Mouse (Mus musculus) intestine, embryonic 16.5 days (tissue): Measurements from ENCODE around the gene Negr1. TPM values are rescaled to one million over a fixed set of nuclear protein-coding genes. Genes with fewer than 3 reads are reported as not detected.

Source experiments
- ATAC-seq: fragments of 200-750 bp; cut with Nextera tagmentation; 2 replicates; pipeline ENCODE4 v1.8.0; 2017; ENCODE audit warnings: moderate TSS enrichment, moderate library complexity
- H3K27ac ChIP-seq: fragments of 300-500 bp; sonication (generic); 2 replicates; pipeline ENCODE4 v1.5.1; 2014; ENCODE audit warnings: mild to moderate bottlenecking, low read length
- H3K27me3 ChIP-seq: fragments of 300-500 bp; sonication (generic); replicated peaks from 2 replicates; pipeline ENCODE4 v1.6.1; 2014; ENCODE audit warnings: low read length, control low read depth, mixed read lengths; ENCODE audit not compliant: control insufficient read depth, insufficient read depth
- H3K36me3 ChIP-seq: fragments of 300-500 bp; sonication (generic); 2 replicates; pipeline ENCODE4 v1.6.1; 2014; ENCODE audit warnings: low read length, control low read depth; ENCODE audit not compliant: control insufficient read depth, insufficient read depth
- H3K4me1 ChIP-seq: fragments of 300-500 bp; sonication (generic); 2 replicates; pipeline ENCODE4 v1.6.1; 2014; ENCODE audit warnings: low read length, control low read depth, mixed read lengths; ENCODE audit not compliant: control insufficient read depth, insufficient read depth
- H3K4me2 ChIP-seq: fragments of 300-500 bp; sonication (generic); 2 replicates; pipeline ENCODE4 v1.6.1; 2014; ENCODE audit warnings: low read depth, low read length, control low read depth
- H3K4me3 ChIP-seq: fragments of 300-500 bp; sonication (generic); 2 replicates; pipeline ENCODE4 v1.5.1; 2014; ENCODE audit warnings: mild to moderate bottlenecking, low read length
- H3K9ac ChIP-seq: fragments of 300-500 bp; sonication (generic); 2 replicates; pipeline ENCODE4 v1.6.1; 2014; ENCODE audit warnings: low read depth, low read length
- H3K9me3 ChIP-seq: fragments of 300-500 bp; sonication (generic); 2 replicates; pipeline ENCODE4 v1.6.1; 2016; ENCODE audit warnings: low read length, control low read depth; ENCODE audit not compliant: control insufficient read depth
- WGBS: fragments of 180-500 bp; shearing (Covaris S2); extraction: QIAGEN DNeasy Blood & Tissue Kit; methylation state at CpG from one replicate; pipeline ENCODE4 v1.1.7; 2014; 5-methylcytosine and 5-hydroxymethylcytosine counted together
- polyA plus RNA-seq: library from polyadenylated mRNA; unstranded; fragments of >200 nt; fragmentation: Nextera tagmentation; extraction: Ambion mirVana; gene quantifications from 2 replicates; pipeline ENCODE4 v1.2.1, GENCODE M21; 2015

Negr1 gene
- polyA plus RNA-seq, 1 experiment from 2014 or later, result 2.5 TPM

DNA sequence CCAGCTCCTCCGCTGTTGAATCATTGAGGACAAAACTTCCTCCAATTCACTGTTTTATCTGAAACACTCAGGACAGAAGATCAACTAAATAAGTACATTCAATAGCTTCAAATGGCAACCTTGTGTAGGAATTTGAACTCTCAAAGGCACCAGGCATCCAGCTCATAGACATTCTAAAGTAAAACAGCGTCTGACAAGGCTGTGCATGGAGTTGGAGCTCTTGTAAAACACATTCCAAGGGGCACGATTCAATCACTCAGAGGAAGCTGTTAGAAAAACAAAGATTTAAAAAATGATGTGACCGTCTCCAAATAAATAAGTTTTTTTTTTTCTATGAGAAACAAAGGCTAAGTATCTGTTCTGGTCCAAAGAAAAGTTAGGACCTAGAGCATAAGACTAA lies 528.5 kb downstream of the Negr1 start:
- Histone ChIP-seq H3K9ac (no peak overlapping the region), H3K9me3 (no peaks in the 10 kb centered on the region), H3K4me3 (no peak overlapping the region), H3K4me1 (no peaks in the 10 kb centered on the region), H3K36me3 (no peaks in the 10 kb centered on the region), H3K27me3 (no peaks in the 10 kb centered on the region), H3K27ac (no peak overlapping the region), H3K4me2 (no peak overlapping the region)
- WGBS, result 50% methylated on average over 4 of the region's 4 CpGs
- no peak for ATAC-seq

DNA sequence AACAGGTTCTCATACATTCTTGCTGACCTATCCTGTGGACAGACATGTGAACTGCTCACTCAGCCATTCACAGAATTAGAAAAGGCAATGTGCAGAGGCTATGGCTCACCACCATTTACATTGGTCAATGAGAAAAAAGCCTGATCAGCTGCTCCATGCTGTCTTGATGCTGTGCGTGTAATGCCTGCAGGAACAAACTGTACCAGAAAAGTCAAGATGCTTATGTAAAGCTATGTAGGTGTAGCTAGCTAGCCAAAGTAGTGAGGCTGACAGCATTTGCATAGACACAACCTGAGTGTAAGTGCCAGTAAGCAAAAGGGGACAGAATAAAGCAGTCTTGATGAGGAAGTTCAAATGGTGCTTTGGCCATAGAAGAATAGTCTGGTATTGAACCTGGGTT lies 534.7 kb downstream of the Negr1 start:
- H3K9me3 ChIP-seq, result no peaks in the 10 kb centered on the region
- WGBS, result 92% methylated on average over 1 of the region's 1 CpGs
- no peak for ATAC-seq

DNA sequence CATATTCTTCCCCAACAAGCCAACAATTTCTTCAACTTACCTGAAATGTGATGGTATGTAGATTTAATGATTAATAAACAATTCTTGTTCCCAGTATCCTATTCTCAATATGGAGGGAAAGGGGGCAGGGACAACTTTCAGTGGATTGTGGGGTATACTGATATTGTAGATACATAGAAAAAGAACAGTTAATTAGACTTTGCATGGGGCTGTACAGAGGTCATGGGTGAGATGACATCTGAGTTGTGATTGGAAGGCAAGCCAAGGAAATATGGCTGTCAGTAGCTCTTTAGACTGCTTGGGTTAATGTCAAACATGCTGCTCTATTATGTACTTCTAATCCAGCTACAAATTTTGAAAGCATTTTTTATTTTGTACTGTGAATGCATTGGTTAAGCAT lies 535.9 kb downstream of the Negr1 start:
- Histone ChIP-seq H3K4me1 (no peaks in the 10 kb centered on the region), H3K27ac (no peak overlapping the region), H3K9me3 (no peaks in the 10 kb centered on the region), H3K4me2 (no peak overlapping the region), H3K36me3 (no peaks in the 10 kb centered on the region), H3K27me3 (no peaks in the 10 kb centered on the region), H3K4me3 (no peak overlapping the region), H3K9ac (no peak overlapping the region)
- no peak for ATAC-seq

More for the DNA sequence above, 534.7 kb downstream of the Negr1 start:
- no peak overlapping the region for H3K4me2 ChIP-seq
- no peak overlapping the region for H3K27ac ChIP-seq
- no peaks in the 10 kb centered on the region for H3K4me1 ChIP-seq
- no peaks in the 10 kb centered on the region for H3K27me3 ChIP-seq
- no peak overlapping the region for H3K4me3 ChIP-seq
- no peaks in the 10 kb centered on the region for H3K36me3 ChIP-seq
- no peak overlapping the region for H3K9ac ChIP-seq

DNA sequence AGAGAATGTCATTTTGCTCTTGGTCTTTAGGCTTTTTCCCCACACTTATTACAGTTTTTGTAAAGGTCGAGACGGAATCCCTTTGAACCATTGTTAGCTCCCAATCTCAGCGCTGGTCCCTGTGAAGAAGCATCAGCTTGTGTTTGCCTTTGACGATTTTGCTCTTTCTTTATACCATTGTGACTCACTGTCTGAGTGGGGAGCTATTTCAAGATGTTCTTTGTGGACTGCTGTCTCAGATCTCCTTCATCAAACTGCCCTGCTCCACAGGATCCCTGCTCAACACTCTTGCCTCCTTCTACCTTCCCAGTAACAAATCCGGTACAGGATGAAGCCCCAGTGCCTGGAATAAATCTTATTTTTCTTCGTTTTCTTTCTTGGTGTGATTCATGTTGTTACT lies 536.8 kb downstream of the Negr1 start:
- Histone ChIP-seq H3K36me3 (no peaks in the 10 kb centered on the region), H3K4me1 (no peaks in the 10 kb centered on the region), H3K9me3 (no peaks in the 10 kb centered on the region), H3K4me2 (no peak overlapping the region), H3K27me3 (no peaks in the 10 kb centered on the region), H3K27ac (no peak overlapping the region), H3K4me3 (no peak overlapping the region), H3K9ac (no peak overlapping the region)
- 81% methylated on average over 6 of the region's 6 CpGs for WGBS
- no peak for ATAC-seq

DNA sequence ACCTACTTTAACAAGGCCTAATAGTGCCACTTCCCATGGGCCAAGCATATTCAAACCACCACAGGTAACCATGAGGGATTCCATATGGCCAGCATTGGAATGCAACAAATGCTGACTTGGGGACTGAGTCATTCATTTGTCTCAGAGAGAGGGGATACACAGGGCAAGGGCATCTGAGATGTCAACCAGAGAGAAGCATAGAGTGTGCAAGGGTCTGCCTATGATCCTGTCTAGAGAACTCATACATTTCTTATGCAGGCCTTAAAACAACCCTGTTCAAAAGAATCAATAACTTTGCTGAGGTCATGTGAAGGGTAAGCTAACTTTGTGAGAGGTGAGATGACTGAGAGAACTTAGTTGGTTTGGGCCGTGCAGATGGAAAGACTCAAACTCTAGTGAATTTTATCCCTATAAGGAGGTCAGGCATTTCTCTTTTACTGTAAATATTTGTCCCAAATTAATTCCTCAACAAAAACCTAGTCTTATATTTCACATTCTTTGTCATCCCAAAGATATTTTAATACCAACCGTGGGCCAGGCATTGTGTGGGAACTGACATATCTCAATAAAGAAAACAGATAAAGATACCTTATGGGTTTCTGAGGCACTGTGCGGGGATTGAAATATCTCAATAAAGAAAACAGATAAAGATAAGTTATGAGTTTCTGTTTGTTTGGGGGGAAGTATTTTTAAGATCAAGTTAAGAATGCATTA lies 543.4 kb downstream of the Negr1 start:
- Histone ChIP-seq H3K4me2 (no peak overlapping the region), H3K27ac (no peak overlapping the region), H3K36me3 (no peaks in the 10 kb centered on the region), H3K9me3 (no peaks in the 10 kb centered on the region), H3K4me3 (no peak overlapping the region), H3K9ac (no peak overlapping the region), H3K4me1 (0 out of 2 replicates have a peak, but pooled peaks cover 4% of the 10 kb centered on the region), H3K27me3 (no peaks in the 10 kb centered on the region)
- 49% methylated on average over 3 of the region's 3 CpGs for WGBS
- ATAC-seq, result no peak

DNA sequence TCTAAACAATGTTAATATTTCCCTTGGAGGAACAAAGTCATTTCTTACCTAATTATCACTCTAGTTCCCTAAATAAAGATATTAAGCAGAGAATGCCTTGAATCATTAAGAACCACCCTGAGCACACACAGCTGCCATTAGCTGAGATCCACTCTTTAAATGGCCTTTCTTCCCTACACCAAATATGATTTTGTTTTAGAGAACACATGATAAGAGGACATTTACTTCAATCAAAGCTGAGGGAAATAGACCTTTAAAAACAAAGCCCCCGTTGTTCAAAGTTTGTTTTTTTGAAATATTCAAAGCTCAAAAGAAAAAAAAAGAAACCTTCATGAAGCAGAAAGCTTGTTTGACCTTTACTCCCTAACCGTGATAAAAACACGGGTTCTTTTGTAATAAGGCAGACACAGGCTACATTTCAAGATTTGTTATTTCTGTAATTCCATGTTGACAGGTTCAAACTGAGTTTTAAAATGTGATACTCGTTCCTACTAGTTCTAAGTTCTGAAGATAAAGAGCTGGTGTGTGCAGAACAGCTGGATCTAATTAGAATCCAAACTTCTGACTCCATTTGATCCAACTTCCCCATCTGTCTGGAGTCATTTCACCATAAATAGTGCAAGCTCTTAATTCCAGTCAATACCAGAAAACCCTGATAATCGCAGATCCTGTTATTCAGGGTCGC lies 544.1 kb downstream of the Negr1 start:
- Histone ChIP-seq H3K4me1 (0 out of 2 replicates have a peak, but pooled peaks cover 4% of the 10 kb centered on the region), H3K9me3 (no peaks in the 10 kb centered on the region), H3K27ac (no peak overlapping the region), H3K36me3 (no peaks in the 10 kb centered on the region), H3K4me2 (no peak overlapping the region), H3K9ac (no peak overlapping the region), H3K27me3 (no peaks in the 10 kb centered on the region), H3K4me3 (no peak overlapping the region)
- ATAC-seq, result peak; percentile 52; the same call in 1 of the 2 replicates
- 38% methylated on average over 6 of the region's 6 CpGs for WGBS

DNA sequence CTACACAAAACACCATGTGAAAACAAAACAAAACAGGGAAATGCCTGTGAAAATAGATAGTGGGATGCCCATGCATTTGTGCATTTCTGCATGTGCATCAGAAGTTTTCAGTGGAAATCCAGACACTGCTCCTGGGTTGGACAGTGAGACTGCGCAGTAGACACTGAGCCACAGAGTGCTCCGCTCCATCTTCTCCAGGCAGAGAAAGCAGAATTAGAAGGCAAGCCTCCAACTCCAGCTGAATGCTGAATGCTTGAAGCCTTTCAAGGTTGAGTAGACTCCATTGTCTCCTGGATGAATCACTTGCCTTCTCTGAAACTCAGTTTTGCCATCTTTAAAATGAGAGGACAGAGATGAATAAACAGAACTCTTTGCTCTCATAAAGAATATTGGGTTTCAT lies 546.6 kb downstream of the Negr1 start:
- no peak overlapping the region for H3K4me2 ChIP-seq
- no peak overlapping the region for H3K27ac ChIP-seq
- H3K4me3 ChIP-seq, result no peak overlapping the region
- ATAC-seq, result no peak
- H3K9ac ChIP-seq, result no peak overlapping the region
- no peaks in the 10 kb centered on the region for H3K9me3 ChIP-seq
- H3K27me3 ChIP-seq, result no peaks in the 10 kb centered on the region
- H3K4me1 ChIP-seq, result 0 out of 2 replicates have a peak, but pooled peaks cover 4% of the 10 kb centered on the region
- H3K36me3 ChIP-seq, result no peaks in the 10 kb centered on the region
- WGBS, result 92% methylated on average over 2 of the region's 2 CpGs

DNA sequence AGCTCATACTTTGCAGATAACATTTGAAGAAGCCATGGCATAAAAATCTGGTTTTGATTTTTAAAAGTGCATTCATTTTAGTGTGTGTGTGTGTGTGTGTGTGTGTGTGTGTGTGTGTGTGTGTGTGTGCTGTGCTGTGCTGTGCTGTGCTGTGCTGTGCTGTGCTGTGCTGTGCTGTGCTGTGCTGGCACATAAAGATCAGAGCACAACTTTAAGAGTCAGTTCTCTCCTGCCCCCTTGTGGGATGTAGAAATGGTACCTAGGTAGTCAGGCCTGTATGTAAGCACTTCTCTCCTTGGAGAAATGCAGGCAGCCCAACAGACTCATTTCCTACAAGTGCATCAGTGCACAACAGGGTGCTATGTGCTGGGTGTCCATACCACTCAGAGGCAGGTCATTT lies 547.7 kb downstream of the Negr1 start:
- Histone ChIP-seq H3K4me3 (no peak overlapping the region), H3K9me3 (no peaks in the 10 kb centered on the region), H3K27ac (no peak overlapping the region), H3K9ac (no peak overlapping the region), H3K36me3 (no peaks in the 10 kb centered on the region), H3K4me1 (0 out of 2 replicates have a peak, but pooled peaks cover 4% of the 10 kb centered on the region), H3K4me2 (no peak overlapping the region), H3K27me3 (no peaks in the 10 kb centered on the region)
- ATAC-seq, result peak; percentile 62; the same call in 1 of the 2 replicates

DNA sequence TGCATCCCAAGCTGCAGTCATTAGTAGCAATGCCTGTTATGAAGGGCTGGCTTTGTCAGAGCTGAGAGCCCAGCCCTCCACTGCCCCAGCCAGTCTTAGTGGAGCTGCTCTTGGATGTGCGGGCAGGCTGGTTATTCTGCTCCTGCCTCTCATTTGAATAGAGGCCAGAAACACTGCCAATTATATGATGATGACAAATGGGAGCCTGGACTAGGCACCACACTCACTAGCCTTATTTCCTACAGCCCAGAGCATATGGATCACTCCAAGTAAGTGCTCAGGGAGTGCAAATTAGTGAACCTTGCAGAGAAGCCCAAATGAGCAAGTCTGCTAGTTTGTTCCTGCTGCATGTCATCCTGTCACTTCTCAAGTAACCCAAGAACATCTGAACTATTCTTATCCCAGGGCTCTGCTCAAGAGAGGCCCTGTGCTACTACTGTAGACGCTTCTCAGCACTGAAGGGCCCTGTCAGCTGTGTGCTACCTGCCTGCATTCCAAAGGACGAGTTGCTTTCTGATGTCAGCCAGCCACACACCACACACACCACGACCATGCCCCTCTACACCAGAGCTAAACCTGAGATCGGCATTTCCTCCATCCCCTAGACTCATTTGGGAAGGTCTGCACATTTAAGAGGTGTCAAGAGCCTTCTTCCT lies 553.6 kb downstream of the Negr1 start:
- H3K9me3 ChIP-seq, result no peaks in the 10 kb centered on the region
- no peak overlapping the region for H3K27ac ChIP-seq
- H3K4me3 ChIP-seq, result no peak overlapping the region
- H3K4me1 ChIP-seq, result no peaks in the 10 kb centered on the region
- H3K4me2 ChIP-seq, result no peak overlapping the region
- ATAC-seq, result peak; percentile 38; the same call in 1 of the 2 replicates
- 45% methylated on average over 5 of the region's 5 CpGs for WGBS
- H3K27me3 ChIP-seq, result no peaks in the 10 kb centered on the region
- H3K36me3 ChIP-seq, result no peaks in the 10 kb centered on the region
- H3K9ac ChIP-seq, result no peak overlapping the region
